Mouse (Mus musculus): ENCODE measurements at regions not wholly inside any gene's neighbourhood (a gene's known extent, or its start where the extent isn't known, plus 50 kb on each side); places are given as distances from the start of the nearest gene placed in this dataset.

DNA sequence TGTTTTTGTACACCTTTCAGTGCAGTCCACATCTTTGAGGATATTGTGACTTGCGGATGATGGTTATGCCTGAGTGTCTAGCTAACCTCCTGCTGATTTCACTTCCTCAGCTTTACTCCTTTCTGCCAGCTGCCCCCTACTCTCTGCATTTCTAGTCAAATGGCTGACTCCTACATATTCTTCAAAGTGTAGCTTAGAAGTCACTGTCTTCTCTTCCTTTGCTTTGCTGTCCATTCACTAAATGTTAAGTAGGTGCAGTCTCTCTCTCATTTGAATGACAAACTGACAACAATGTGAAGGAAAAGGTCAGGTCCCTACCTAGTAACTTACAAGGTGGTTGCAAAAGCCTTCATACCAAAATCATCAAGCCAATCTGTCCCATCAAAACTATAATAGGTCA, 73.5 kb upstream of the Nwd2 start:
- Histone ChIP-seq H3K4me3 (ENCODE audit: low read depth, low read length) (no peak overlapping the region), H3K27ac (ENCODE audit: low read depth) (no peak overlapping the region), H3K9me3 (replicated peaks; ENCODE audit: control insufficient read depth, low read length) (0 out of 2 replicates have a peak, but pooled peaks cover 5% of the 10 kb centered on the region), H3K9ac (replicated peaks; ENCODE audit: low read depth, low read length) (no peak overlapping the region), H3K27me3 (ENCODE audit: control insufficient read depth, insufficient read depth, low read length) (no peaks in the 10 kb centered on the region), H3K36me3 (replicated peaks; ENCODE audit: control insufficient read depth, insufficient read depth, low read length) (no peaks in the 10 kb centered on the region), H3K4me2 (ENCODE audit: low read depth, low read length) (no peak overlapping the region), H3K4me1 (ENCODE audit: control insufficient read depth, insufficient read depth) (no peaks in the 10 kb centered on the region)
- no peak for DNase-seq (ENCODE audit: low spot score)
- no peak for TF ChIP-seq CTCF (IDR thresholded peaks at IDR 0.05; ENCODE audit: low read depth)
- TF ChIP-seq EP300 (IDR thresholded peaks at IDR 0.05; ENCODE audit: low read depth), result no peak
- WGBS, result 88% methylated on average over 1 of the region's 1 CpGs
- no peak for ATAC-seq (ENCODE audit: insufficient read depth, low read depth)

DNA sequence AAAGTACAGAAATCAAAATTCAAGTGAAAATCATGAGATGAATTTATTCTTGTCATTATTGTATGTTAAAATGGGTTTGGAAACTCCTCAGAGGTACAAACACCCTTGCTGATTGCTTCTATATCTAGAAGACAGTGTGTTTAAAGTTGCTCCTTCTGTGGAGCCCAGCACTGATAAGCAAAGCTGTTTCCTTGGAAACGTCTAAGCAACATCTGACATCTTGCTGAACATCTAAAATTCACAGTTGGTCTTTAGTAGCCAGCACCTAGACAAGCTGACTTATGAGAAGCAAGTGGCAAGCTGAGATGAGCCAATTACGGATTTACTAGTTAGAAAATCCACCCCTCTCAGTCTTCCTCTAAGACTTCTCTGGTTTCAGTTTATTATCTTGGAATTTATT, 69.5 kb upstream of the Nwd2 start:
- WGBS, result 26% methylated on average over 2 of the region's 2 CpGs
- ATAC-seq (ENCODE audit: insufficient read depth, low read depth) (no peak), DNase-seq (ENCODE audit: low spot score) (no peak)
- Histone ChIP-seq H3K27me3 (ENCODE audit: control insufficient read depth, insufficient read depth, low read length) (no peaks in the 10 kb centered on the region), H3K4me3 (ENCODE audit: low read depth, low read length) (no peak overlapping the region), H3K9me3 (replicated peaks; ENCODE audit: control insufficient read depth, low read length) (no peaks in the 10 kb centered on the region), H3K4me1 (ENCODE audit: control insufficient read depth, insufficient read depth) (no peaks in the 10 kb centered on the region), H3K36me3 (replicated peaks; ENCODE audit: control insufficient read depth, insufficient read depth, low read length) (no peaks in the 10 kb centered on the region), H3K27ac (ENCODE audit: low read depth) (no peak overlapping the region), H3K4me2 (ENCODE audit: low read depth, low read length) (no peak overlapping the region), H3K9ac (replicated peaks; ENCODE audit: low read depth, low read length) (no peak overlapping the region)
- TF ChIP-seq EP300 (IDR thresholded peaks at IDR 0.05; ENCODE audit: low read depth) (no peak), CTCF (IDR thresholded peaks at IDR 0.05; ENCODE audit: low read depth) (no peak)

DNA sequence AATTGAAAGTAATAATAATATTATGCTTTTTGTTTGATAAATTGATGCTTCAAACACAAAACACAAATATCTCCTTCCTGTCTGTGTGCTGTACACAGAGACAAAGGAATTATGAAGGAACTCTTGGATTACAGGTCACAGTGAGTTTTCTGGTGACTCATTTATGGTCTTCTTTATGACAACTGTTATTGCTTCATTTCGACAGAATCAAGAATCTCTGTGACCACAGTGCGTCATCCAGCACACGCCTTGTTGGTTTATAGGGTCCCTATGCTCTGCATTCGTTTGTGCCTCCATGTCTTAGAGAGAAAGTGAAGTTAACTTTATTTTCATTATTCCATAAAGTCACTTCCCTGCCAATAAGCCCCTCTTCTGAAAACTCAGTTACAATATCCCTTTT, 61.9 kb upstream of the Nwd2 start:
- no peak for DNase-seq (ENCODE audit: low spot score)
- Histone ChIP-seq H3K9me3 (replicated peaks; ENCODE audit: control insufficient read depth, low read length) (no peaks in the 10 kb centered on the region), H3K27me3 (ENCODE audit: control insufficient read depth, insufficient read depth, low read length) (no peaks in the 10 kb centered on the region), H3K4me2 (ENCODE audit: low read depth, low read length) (no peak overlapping the region), H3K36me3 (replicated peaks; ENCODE audit: control insufficient read depth, insufficient read depth, low read length) (no peaks in the 10 kb centered on the region), H3K4me3 (ENCODE audit: low read depth, low read length) (no peak overlapping the region), H3K27ac (ENCODE audit: low read depth) (no peak overlapping the region), H3K9ac (replicated peaks; ENCODE audit: low read depth, low read length) (no peak overlapping the region), H3K4me1 (ENCODE audit: control insufficient read depth, insufficient read depth) (no peaks in the 10 kb centered on the region)
- ATAC-seq (ENCODE audit: insufficient read depth, low read depth), result no peak
- TF ChIP-seq EP300 (IDR thresholded peaks at IDR 0.05; ENCODE audit: low read depth), result no peak
- no peak for TF ChIP-seq CTCF (IDR thresholded peaks at IDR 0.05; ENCODE audit: low read depth)
- WGBS, result 72% methylated on average over 4 of the region's 4 CpGs

DNA sequence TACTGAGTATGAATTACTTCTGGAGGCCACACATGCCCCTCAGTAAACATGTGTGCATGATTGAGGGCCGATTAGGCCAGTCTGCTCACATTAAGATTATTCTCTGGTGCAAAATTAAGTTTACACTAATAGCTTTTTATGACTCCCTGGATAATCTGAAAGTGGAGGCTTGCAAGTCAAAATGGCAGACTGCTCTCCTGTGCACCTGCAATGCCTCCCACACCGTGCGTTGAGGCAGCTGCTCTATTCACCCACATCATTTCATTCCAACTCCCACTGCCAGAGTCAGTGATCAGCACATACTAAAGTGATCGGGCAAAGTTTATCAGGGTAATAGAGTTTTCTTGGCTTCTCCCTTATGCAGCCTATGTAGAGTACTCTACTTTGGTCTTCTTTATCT, 61.0 kb upstream of the Nwd2 start:
- no peaks in the 10 kb centered on the region for H3K4me1 ChIP-seq (ENCODE audit: control insufficient read depth, insufficient read depth)
- 78% methylated on average over 4 of the region's 4 CpGs for WGBS
- H3K4me2 ChIP-seq (ENCODE audit: low read depth, low read length), result no peak overlapping the region
- TF ChIP-seq CTCF (IDR thresholded peaks at IDR 0.05; ENCODE audit: low read depth), result no peak
- TF ChIP-seq EP300 (IDR thresholded peaks at IDR 0.05; ENCODE audit: low read depth), result no peak
- no peak overlapping the region for H3K9ac ChIP-seq (replicated peaks; ENCODE audit: low read depth, low read length)
- no peaks in the 10 kb centered on the region for H3K27me3 ChIP-seq (ENCODE audit: control insufficient read depth, insufficient read depth, low read length)
- no peaks in the 10 kb centered on the region for H3K9me3 ChIP-seq (replicated peaks; ENCODE audit: control insufficient read depth, low read length)
- no peak for ATAC-seq (ENCODE audit: insufficient read depth, low read depth)
- H3K36me3 ChIP-seq (replicated peaks; ENCODE audit: control insufficient read depth, insufficient read depth, low read length), result no peaks in the 10 kb centered on the region
- no peak for DNase-seq (ENCODE audit: low spot score)
- no peak overlapping the region for H3K4me3 ChIP-seq (ENCODE audit: low read depth, low read length)
- H3K27ac ChIP-seq (ENCODE audit: low read depth), result no peak overlapping the region

Data from heart, postnatal 0 days (tissue).